Mouse (Mus musculus) heart, embryonic 10.5 days (tissue): Measurements from ENCODE around the gene Sp100. TPM values are rescaled to one million over a fixed set of nuclear protein-coding genes. Genes with fewer than 3 reads are reported as not detected.

ENCODE experiments used
- DNase-seq: peaks from one replicate; pipeline ENCODE4 v3.0.0-alpha.2; 2017; ENCODE audit warnings: low spot score
- H3K27ac ChIP-seq: fragments of 300-500 bp; sonication (generic); 2 replicates; pipeline ENCODE4 v1.5.1; 2016; ENCODE audit warnings: mild to moderate bottlenecking
- H3K27me3 ChIP-seq: fragments of 300-500 bp; sonication (generic); 2 replicates; pipeline ENCODE4 v1.6.1; 2016; ENCODE audit warnings: mild to moderate bottlenecking; ENCODE audit not compliant: poor library complexity, insufficient read depth, severe bottlenecking
- H3K36me3 ChIP-seq: fragments of 300-500 bp; sonication (generic); 2 replicates; pipeline ENCODE4 v1.6.1; 2016; ENCODE audit warnings: mild to moderate bottlenecking, moderate library complexity
- H3K4me1 ChIP-seq: fragments of 300-500 bp; sonication (generic); 2 replicates; pipeline ENCODE4 v1.6.1; 2016; ENCODE audit warnings: mild to moderate bottlenecking
- H3K4me3 ChIP-seq: fragments of 300-500 bp; sonication (generic); 2 replicates; pipeline ENCODE4 v1.5.1; 2016; ENCODE audit warnings: mild to moderate bottlenecking, moderate library complexity
- H3K9me3 ChIP-seq: fragments of 300-500 bp; sonication (generic); 2 replicates; pipeline ENCODE4 v1.6.1; 2016; ENCODE audit warnings: mild to moderate bottlenecking, moderate library complexity
- WGBS: fragments of 180-500 bp; shearing (Covaris S2); methylation state at CpG from one replicate; pipeline ENCODE4 v1.1.7; 2016; 5-methylcytosine and 5-hydroxymethylcytosine counted together
- polyA plus RNA-seq: library from polyadenylated mRNA; unstranded; fragments of >200 nt; fragmentation: Nextera tagmentation; extraction: Ambion mirVana; gene quantifications from 2 replicates; pipeline ENCODE4 v1.2.1, GENCODE M21; 2016

The Sp100 gene
- polyA plus RNA-seq, 1 experiment from 2014 or later = 0.46 TPM

DNA sequence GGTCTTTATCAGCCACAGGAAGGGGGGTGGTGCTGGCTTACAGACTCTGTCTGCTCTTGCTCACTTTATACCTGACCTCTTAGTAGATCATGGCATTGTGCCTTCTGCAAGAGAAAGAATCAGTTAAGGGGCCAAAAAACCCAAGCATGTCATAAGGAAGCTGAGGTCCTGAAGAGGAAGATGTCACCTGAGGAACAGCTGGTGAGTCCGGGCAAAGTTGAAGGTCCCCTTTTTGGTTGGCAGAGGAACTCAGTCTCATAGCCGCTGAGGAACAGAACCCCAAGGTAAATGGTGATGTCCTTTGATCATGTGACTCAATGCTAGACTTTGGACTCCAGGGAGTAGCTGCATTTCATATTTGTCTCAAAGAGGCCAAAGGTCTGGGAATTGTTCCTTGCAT lies 57.0 kb downstream of the Sp100 start:
- no peaks in the 10 kb centered on the region for H3K36me3 ChIP-seq
- no peaks in the 10 kb centered on the region for H3K9me3 ChIP-seq
- 0 out of 2 replicates have a peak, but pooled peaks cover 3% of the 10 kb centered on the region for H3K4me1 ChIP-seq
- no peaks in the 10 kb centered on the region for H3K27me3 ChIP-seq
- 87% methylated on average over 2 of the region's 2 CpGs for WGBS
- no peak overlapping the region for H3K27ac ChIP-seq
- no peak overlapping the region for H3K4me3 ChIP-seq
- no peak for DNase-seq

DNA sequence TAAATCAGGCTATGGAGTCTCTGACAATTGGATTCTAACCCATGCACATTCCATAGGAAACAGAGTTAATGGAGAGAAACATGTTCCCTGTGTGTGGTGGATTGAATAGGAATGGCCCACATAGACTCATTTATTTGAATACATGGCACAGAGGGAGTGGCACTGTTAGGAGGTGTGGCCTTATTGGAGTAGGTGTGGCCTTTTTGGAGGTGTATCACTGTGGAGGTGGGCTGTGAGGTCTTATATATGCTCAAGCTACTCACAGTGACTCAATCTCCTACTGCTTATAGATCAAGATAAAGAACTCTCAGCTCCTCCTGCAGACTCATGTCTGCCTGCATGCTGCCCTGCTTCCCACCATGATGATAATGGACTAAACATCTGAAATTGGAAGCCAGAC lies 64.7 kb downstream of the Sp100 start:
- Histone ChIP-seq H3K36me3 (no peaks in the 10 kb centered on the region), H3K4me3 (no peak overlapping the region), H3K27me3 (no peaks in the 10 kb centered on the region), H3K4me1 (peaks cover 15% of the 10 kb centered on the region), H3K9me3 (no peaks in the 10 kb centered on the region), H3K27ac (no peak overlapping the region)
- peak; percentile 56 for DNase-seq

GRCm38 (mm10) chr1:85716447-85717027 lies 66.7 kb downstream of the Sp100 start:
- H3K9me3 ChIP-seq = no peaks in the 10 kb centered on the region
- WGBS = 70% methylated on average over 7 of the region's 7 CpGs
- peak; percentile 68 for DNase-seq

GRCm38 (mm10) chr1:85719049-85719448 lies 69.3 kb downstream of the Sp100 start:
- H3K27ac ChIP-seq = peak overlapping the region; percentile 62
- WGBS = 45% methylated on average over 4 of the region's 4 CpGs

More at GRCm38 (mm10) chr1:85716447-85717027, 66.7 kb downstream of the Sp100 start:
- no peaks in the 10 kb centered on the region for H3K36me3 ChIP-seq
- peaks cover 26% of the 10 kb centered on the region for H3K4me1 ChIP-seq
- H3K27me3 ChIP-seq = no peaks in the 10 kb centered on the region
- no peak overlapping the region for H3K4me3 ChIP-seq
- no peak overlapping the region for H3K27ac ChIP-seq

GRCm38 (mm10) chr1:85720220-85720893 lies 70.6 kb downstream of the Sp100 start:
- Histone ChIP-seq H3K36me3 (no peaks in the 10 kb centered on the region), H3K27me3 (no peaks in the 10 kb centered on the region), H3K4me1 (peaks cover 26% of the 10 kb centered on the region), H3K9me3 (no peaks in the 10 kb centered on the region), H3K27ac (0 out of 2 replicates have a peak overlapping the region, but pooled peaks have one; percentile 8), H3K4me3 (no peak overlapping the region)
- WGBS = 60% methylated on average over 10 of the region's 10 CpGs
- DNase-seq = no peak

More at GRCm38 (mm10) chr1:85719049-85719448, 69.3 kb downstream of the Sp100 start:
- H3K27me3 ChIP-seq = no peaks in the 10 kb centered on the region
- no peak for DNase-seq
- no peak overlapping the region for H3K4me3 ChIP-seq
- no peaks in the 10 kb centered on the region for H3K9me3 ChIP-seq
- no peaks in the 10 kb centered on the region for H3K36me3 ChIP-seq
- H3K4me1 ChIP-seq = peaks cover 26% of the 10 kb centered on the region

- no peaks in the 10 kb centered on the region; the same call in 1 of the 2 replicates for H3K4me1 ChIP-seq
- H3K27me3 ChIP-seq = no peaks in the 10 kb centered on the region
- DNase-seq = no peak
- H3K27ac ChIP-seq = no peak overlapping the region
- 73% methylated on average over 6 of the region's 6 CpGs for WGBS
- H3K4me3 ChIP-seq = no peak overlapping the region
- no peaks in the 10 kb centered on the region for H3K36me3 ChIP-seq
- H3K9me3 ChIP-seq = no peaks in the 10 kb centered on the region
These were observed 80.7 kb downstream of the Sp100 start for GRCm38 (mm10) chr1:85730471-85730870.

GRCm38 (mm10) chr1:85732581-85732980 lies 82.8 kb downstream of the Sp100 start:
- Histone ChIP-seq H3K27ac (no peak overlapping the region), H3K4me3 (no peak overlapping the region), H3K36me3 (no peaks in the 10 kb centered on the region), H3K27me3 (no peaks in the 10 kb centered on the region), H3K4me1 (peaks cover 7% of the 10 kb centered on the region), H3K9me3 (no peaks in the 10 kb centered on the region)
- WGBS = 81% methylated on average over 3 of the region's 3 CpGs
- DNase-seq = no peak

DNA sequence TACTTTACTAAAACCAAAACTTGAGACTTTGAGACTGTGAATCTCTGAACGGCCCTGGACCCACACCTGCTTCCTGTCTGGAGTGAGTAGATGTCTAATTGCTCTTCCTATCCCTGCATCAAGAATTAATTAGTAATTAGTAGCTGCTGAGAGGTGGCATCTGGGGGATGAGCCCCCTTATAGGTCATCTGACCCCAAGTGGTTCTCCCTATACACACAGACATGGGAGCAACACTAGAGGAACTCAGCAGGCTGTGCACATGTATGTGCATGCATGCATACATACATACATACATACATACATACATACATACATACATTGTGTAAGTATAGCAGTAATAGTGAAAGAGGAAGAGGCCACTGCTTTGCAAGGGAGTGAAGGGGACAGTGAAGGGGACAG lies 84.7 kb downstream of the Sp100 start:
- WGBS = 73% methylated on average over 1 of the region's 1 CpGs
- Histone ChIP-seq H3K27ac (no peak overlapping the region), H3K27me3 (no peaks in the 10 kb centered on the region)

GRCm38 (mm10) chr1:85735463-85736123 lies 85.8 kb downstream of the Sp100 start:
- peak overlapping the region; percentile 84 for H3K27ac ChIP-seq
- no peaks in the 10 kb centered on the region for H3K27me3 ChIP-seq
- DNase-seq = no peak
- WGBS = 65% methylated on average over 13 of the region's 13 CpGs
- H3K36me3 ChIP-seq = no peaks in the 10 kb centered on the region
- peaks cover 7% of the 10 kb centered on the region for H3K4me1 ChIP-seq
- H3K9me3 ChIP-seq = no peaks in the 10 kb centered on the region
- no peak overlapping the region for H3K4me3 ChIP-seq

More for the DNA sequence above, 84.7 kb downstream of the Sp100 start:
- no peak for DNase-seq
- Histone ChIP-seq H3K4me1 (peaks cover 7% of the 10 kb centered on the region), H3K36me3 (no peaks in the 10 kb centered on the region), H3K4me3 (no peak overlapping the region), H3K9me3 (no peaks in the 10 kb centered on the region)

- 34% methylated on average over 18 of the region's 18 CpGs for WGBS
- Histone ChIP-seq H3K9me3 (no peaks in the 10 kb centered on the region), H3K27ac (peak overlapping the region; percentile 84)
These were observed 86.8 kb downstream of the Sp100 start for GRCm38 (mm10) chr1:85736355-85737184.

DNA sequence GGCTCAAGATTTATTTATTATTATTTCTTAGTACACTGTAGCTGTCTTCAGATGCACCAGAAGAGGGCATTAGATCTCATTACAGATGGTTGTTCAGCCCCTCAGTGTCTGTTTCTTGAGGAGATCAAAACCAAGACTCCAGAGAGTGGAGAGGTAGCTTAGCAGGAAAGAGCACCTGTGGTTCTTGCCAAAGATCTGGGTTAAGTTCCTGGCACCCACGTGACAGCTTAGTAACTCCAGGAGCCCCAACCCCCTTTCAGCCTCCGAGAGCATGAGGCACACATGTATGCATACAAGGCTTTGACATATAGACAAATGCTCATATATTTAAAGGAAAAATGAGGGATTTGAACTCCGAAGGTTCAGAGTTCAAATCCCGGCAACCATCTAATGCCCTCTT lies 89.2 kb downstream of the Sp100 start:
- H3K4me3 ChIP-seq = no peak overlapping the region
- DNase-seq = no peak
- 91% methylated on average over 4 of the region's 4 CpGs for WGBS
- no peaks in the 10 kb centered on the region for H3K27me3 ChIP-seq
- peaks cover 7% of the 10 kb centered on the region for H3K4me1 ChIP-seq
- H3K36me3 ChIP-seq = no peaks in the 10 kb centered on the region
- H3K27ac ChIP-seq = no peak overlapping the region
- no peaks in the 10 kb centered on the region for H3K9me3 ChIP-seq

More at GRCm38 (mm10) chr1:85736355-85737184, 86.8 kb downstream of the Sp100 start:
- Histone ChIP-seq H3K4me3 (peak overlapping the region; percentile 47), H3K27me3 (no peaks in the 10 kb centered on the region), H3K36me3 (no peaks in the 10 kb centered on the region), H3K4me1 (peaks cover 7% of the 10 kb centered on the region)
- no peak for DNase-seq

- no peak overlapping the region for H3K27ac ChIP-seq
- peaks cover 7% of the 10 kb centered on the region for H3K4me1 ChIP-seq
- H3K27me3 ChIP-seq = no peaks in the 10 kb centered on the region
- H3K36me3 ChIP-seq = no peaks in the 10 kb centered on the region
- no peak for DNase-seq
- H3K9me3 ChIP-seq = no peaks in the 10 kb centered on the region
- H3K4me3 ChIP-seq = no peak overlapping the region
These were observed 90.0 kb downstream of the Sp100 start for GRCm38 (mm10) chr1:85739819-85740218.
